8 mouse cellular contexts compared by ENCODE assay signal in genomic region chr16:35540333-35541116, GRCm38 (mm10). TPM values are rescaled to one million over a fixed set of nuclear protein-coding genes. Genes with fewer than 3 reads are reported as not detected.
DNase-seq lines count a peak whose midpoint lies in the region; ATAC-seq and TF ChIP-seq lines count a peak whose summit lies in the region.

No protein-coding gene starts in this region.

- peaks cover 3% of the 10 kb centered on the region; the same call in 1 of the 2 replicates for H3K9me3 ChIP-seq in E14TG2a.4 (ENCODE audit: low read length)
- H3K9me3 ChIP-seq in forebrain, embryonic 11.5 days (ENCODE audit: control insufficient read depth, low read length), result no peaks in the 10 kb centered on the region
- H3K9me3 ChIP-seq in hindbrain, embryonic 13.5 days, result no peaks in the 10 kb centered on the region

- peak overlapping the region; percentile 78 for H3K4me2 ChIP-seq in forebrain, embryonic 11.5 days (ENCODE audit: low read depth, low read length, severe bottlenecking)
- peak overlapping the region; percentile 88 for H3K4me2 ChIP-seq in hindbrain, embryonic 13.5 days

- under 1% methylated on average over 23 of the region's 23 CpGs for whole genome bisulfite sequencing in forebrain, embryonic 11.5 days
- under 1% methylated on average over 23 of the region's 23 CpGs for WGBS in hindbrain, embryonic 13.5 days

- H3K4me3 ChIP-seq in E14TG2a.4 (replicated peaks; ENCODE audit: low read length), result peak overlapping the region; percentile 85
- H3K4me3 ChIP-seq in brown adipose tissue, adult 24 weeks (ENCODE audit: insufficient read depth, low read depth, low read length), result peak overlapping the region; percentile 19
- peak overlapping the region; percentile 91 for H3K4me3 ChIP-seq in forebrain, embryonic 11.5 days (ENCODE audit: low read depth, low read length)
- peak overlapping the region; percentile 77 for H3K4me3 ChIP-seq in hindbrain, embryonic 13.5 days

- DNase-seq in forebrain, embryonic 11.5 days (ENCODE audit: low spot score), result peak; percentile 63
- peak; percentile 30 to 47 for DNase-seq in layer of hippocampus, postnatal 25 days (ENCODE audit: extremely low spot score in 1 of 2, low spot score in 1 of 2)
- peak; percentile 55 for DNase-seq in lung, postnatal 25 days (ENCODE audit: low spot score)
- peak; percentile 19 for DNase-seq in skeletal muscle tissue, adult 2 months (ENCODE audit: low read depth, low spot score)

- H3K36me3 ChIP-seq in E14TG2a.4 (ENCODE audit: insufficient read depth, low read length), result no peaks in the 10 kb centered on the region
- no peaks in the 10 kb centered on the region for H3K36me3 ChIP-seq in forebrain, embryonic 11.5 days (ENCODE audit: control insufficient read depth, insufficient read depth, low read length)
- no peaks in the 10 kb centered on the region for H3K36me3 ChIP-seq in hindbrain, embryonic 13.5 days

- peak overlapping the region; percentile 98 for H3K9ac ChIP-seq in forebrain, embryonic 11.5 days (ENCODE audit: low read length)
- H3K9ac ChIP-seq in hindbrain, embryonic 13.5 days, result peak overlapping the region; percentile 87

- H3K4me1 ChIP-seq in E14TG2a.4 (replicated peaks; ENCODE audit: low read depth, low read length), result peaks cover 29% of the 10 kb centered on the region
- no peaks in the 10 kb centered on the region for H3K4me1 ChIP-seq in brown adipose tissue, adult 24 weeks (ENCODE audit: control insufficient read depth, insufficient read depth, insufficient read length, low read length)
- peaks cover 9% of the 10 kb centered on the region for H3K4me1 ChIP-seq in forebrain, embryonic 11.5 days (replicated peaks; ENCODE audit: control insufficient read depth, insufficient read depth, low read length)
- peaks cover 38% of the 10 kb centered on the region for H3K4me1 ChIP-seq in hindbrain, embryonic 13.5 days (replicated peaks)

- no peak overlapping the region for H3K27ac ChIP-seq in brown adipose tissue, adult 24 weeks (replicated peaks; ENCODE audit: low read depth, low read length)
- 0 out of 2 replicates have a peak overlapping the region, but pooled peaks have one; percentile 0 for H3K27ac ChIP-seq in forebrain, embryonic 11.5 days (ENCODE audit: low read depth, low read length)
- H3K27ac ChIP-seq in hindbrain, embryonic 13.5 days, result peak overlapping the region; percentile 83

- TF ChIP-seq CTCF in E14TG2a.4 (conservative IDR thresholded peaks at IDR 0.05; ENCODE audit: low read length), result peak; percentile 60

- peak; percentile 16; the same call in 1 of the 2 replicates for ATAC-seq in forebrain, embryonic 11.5 days (replicated peaks; ENCODE audit: low FRiP score)
- peak; percentile 23; the same call in 1 of the 2 replicates for ATAC-seq in hindbrain, embryonic 13.5 days (ENCODE audit: low FRiP score)
- ATAC-seq in inflammation-experienced regulatory T-cells, adult 6 months, result no peak

- H3K27me3 ChIP-seq in E14TG2a.4 (ENCODE audit: insufficient read depth, low read length), result peaks cover 97% of the 10 kb centered on the region
- H3K27me3 ChIP-seq in forebrain, embryonic 11.5 days (ENCODE audit: control insufficient read depth, insufficient read depth, low read length), result peaks cover 6% of the 10 kb centered on the region; the same call in 1 of the 2 replicates
- H3K27me3 ChIP-seq in hindbrain, embryonic 13.5 days, result peaks cover 9% of the 10 kb centered on the region; the same call in 1 of the 2 replicates

RNA-seq across cellular contexts. Expression of gene Sema5b, which starts 0.4 kb away (rescaled TPM):
- polyA plus RNA-seq in brown adipose tissue, adult 24 weeks (2012; ENCODE audit: insufficient read depth, insufficient read length, missing spikeins), result not detected in 2 replicates
- 58.0 and 62.6 TPM in 2 replicates for polyA plus RNA-seq in forebrain, embryonic 11.5 days (2014; fragmentation: Nextera tagmentation; extraction: Ambion mirVana)
- 26.2 and 29.3 TPM in 2 replicates for polyA plus RNA-seq in hindbrain, embryonic 13.5 days (2015; fragmentation: Nextera tagmentation; extraction: Ambion mirVana)
- 10 to 100 TPM; 14.1 to 18.2 TPM for total RNA-seq in layer of hippocampus, postnatal 25 days (2021)
- not detected for polyA plus RNA-seq in inflammation-experienced regulatory T-cells, adult 6 months (2017; shearing (Covaris generic))

RNA-seq across cellular contexts. Expression of gene Pdia5, which starts 49.9 kb away (rescaled TPM):
- 5.0 and 8.2 TPM in 2 replicates for polyA plus RNA-seq in brown adipose tissue, adult 24 weeks (2012; ENCODE audit: insufficient read depth, insufficient read length, missing spikeins)
- polyA plus RNA-seq in forebrain, embryonic 11.5 days (2014; fragmentation: Nextera tagmentation; extraction: Ambion mirVana), result 7.8 and 9.3 TPM in 2 replicates
- polyA plus RNA-seq in hindbrain, embryonic 13.5 days (2015; fragmentation: Nextera tagmentation; extraction: Ambion mirVana), result 15.4 and 17.1 TPM in 2 replicates
- 1 to 10 TPM; 3.4 to 3.7 TPM for total RNA-seq in layer of hippocampus, postnatal 25 days (2021)
- polyA plus RNA-seq in inflammation-experienced regulatory T-cells, adult 6 months (2017; shearing (Covaris generic)), result under 1 TPM in 1 of 3 experiments, not detected in 2; 0.53 TPM

Comparison
In these comparisons a context has a peak if more than half of its experiments do, and no peak if none do; other contexts are left out.
1. H3K4me3 ChIP-seq: peak in every context shown above with its lines; median percentile 91 in forebrain, embryonic 11.5 days; 85 in E14TG2a.4; 77 in hindbrain, embryonic 13.5 days; 19 in brown adipose tissue, adult 24 weeks.
2. RNA of gene Sema5b, which starts 0.4 kb away (polyA plus RNA-seq): 58.0 to 62.6 TPM in forebrain, embryonic 11.5 days and 26.2 to 29.3 TPM in hindbrain, embryonic 13.5 days; not detected in brown adipose tissue, adult 24 weeks and not detected in inflammation-experienced regulatory T-cells, adult 6 months; every median in the first group is over 10 times any median in the second.
3. Peak in every context shown above with its lines, with median percentiles within 50 percentile points of each other: DNase-seq.